Mouse (Mus musculus): ENCODE results near the gene Cd2ap. TPM values are rescaled to one million over a fixed set of nuclear protein-coding genes. Genes with fewer than 3 reads are reported as not detected.

Gene Cd2ap
- polyA plus RNA-seq, 2 experiments, result 27.8 to 30.9 TPM

DNA sequence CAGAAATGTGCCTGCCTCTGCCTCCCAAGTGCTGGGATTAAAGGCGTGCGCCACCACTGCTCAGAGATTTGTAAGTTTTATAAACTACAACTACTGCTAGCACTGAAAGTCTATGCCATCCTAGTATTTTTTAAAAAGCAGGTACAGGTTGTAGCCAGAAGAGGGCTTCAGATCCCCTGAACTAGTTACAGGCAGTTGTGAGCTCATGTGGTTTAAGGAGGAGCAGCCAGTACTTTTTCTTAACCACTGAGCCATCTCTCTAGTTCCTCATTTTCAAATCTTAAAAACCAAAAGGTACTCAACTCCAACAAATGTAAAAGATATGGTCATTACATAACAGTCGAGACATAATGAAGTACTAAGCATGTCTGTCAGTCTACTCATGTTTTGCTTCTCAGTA is 61.1 kb downstream of the Cd2ap start:
- ATAC-seq (ENCODE audit: low FRiP score, low read depth) (no peak), DNase-seq (ENCODE audit: low spot score) (no peak)
- Histone ChIP-seq H3K4me1 (ENCODE audit: control insufficient read depth, insufficient read depth, low read length) (no peaks in the 10 kb centered on the region), H3K4me2 (replicated peaks; ENCODE audit: low read depth, low read length, severe bottlenecking) (no peak overlapping the region), H3K4me3 (replicated peaks; ENCODE audit: low read length) (no peak overlapping the region), H3K27ac (replicated peaks; ENCODE audit: low read depth, low read length) (no peak overlapping the region), H3K9me3 (ENCODE audit: control insufficient read depth, low read length) (no peaks in the 10 kb centered on the region), H3K36me3 (ENCODE audit: control insufficient read depth, insufficient read depth, low read length) (peaks cover 52% of the 10 kb centered on the region), H3K9ac (ENCODE audit: low read depth, low read length, severe bottlenecking) (no peak overlapping the region), H3K27me3 (ENCODE audit: control insufficient read depth, insufficient read depth, low read length) (no peaks in the 10 kb centered on the region)
- 91% methylated on average over 3 of the region's 3 CpGs for WGBS
- no peak for TF ChIP-seq POLR2A (IDR thresholded peaks at IDR 0.05; ENCODE audit: borderline replicate concordance, extremely low read depth, insufficient read depth, insufficient read length)

DNA sequence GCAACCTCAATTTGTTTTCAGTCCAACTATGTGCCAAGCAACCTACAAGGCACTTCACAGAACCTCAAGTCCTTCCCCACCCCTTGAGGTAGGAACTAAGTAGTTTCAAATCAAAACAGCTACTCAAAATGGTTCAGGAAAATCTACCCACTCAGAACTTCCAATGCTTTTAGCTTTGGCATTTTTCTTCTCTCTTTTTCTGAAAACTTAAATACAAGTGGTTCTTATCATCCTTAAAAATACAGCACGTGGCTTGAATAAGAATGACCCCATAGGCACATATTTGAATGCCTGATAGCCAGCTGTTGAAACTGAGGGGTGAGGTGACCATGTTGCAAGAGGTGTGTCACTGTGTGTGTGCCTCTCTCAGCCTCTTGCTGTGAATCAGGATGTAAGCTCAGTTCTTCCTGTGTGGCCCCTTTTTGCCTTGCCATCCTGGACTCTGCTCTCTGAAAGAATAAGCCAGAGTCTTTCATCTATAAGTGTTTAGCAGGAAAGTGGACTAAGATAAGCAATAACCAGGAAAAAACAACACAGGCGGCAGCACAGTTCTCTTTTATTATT is 84.0 kb downstream of the Cd2ap start:
- TF ChIP-seq POLR2A (IDR thresholded peaks at IDR 0.05; ENCODE audit: borderline replicate concordance, extremely low read depth, insufficient read depth, insufficient read length), result no peak
- H3K4me1 ChIP-seq (ENCODE audit: control insufficient read depth, insufficient read depth, low read length), result no peaks in the 10 kb centered on the region
- no peak overlapping the region for H3K9ac ChIP-seq (ENCODE audit: low read depth, low read length, severe bottlenecking)
- WGBS, result 84% methylated on average over 2 of the region's 2 CpGs
- peaks cover 11% of the 10 kb centered on the region for H3K36me3 ChIP-seq (ENCODE audit: control insufficient read depth, insufficient read depth, low read length)
- no peak overlapping the region for H3K4me2 ChIP-seq (replicated peaks; ENCODE audit: low read depth, low read length, severe bottlenecking)
- no peaks in the 10 kb centered on the region for H3K27me3 ChIP-seq (ENCODE audit: control insufficient read depth, insufficient read depth, low read length)
- DNase-seq (ENCODE audit: low spot score), result no peak
- no peak overlapping the region for H3K4me3 ChIP-seq (replicated peaks; ENCODE audit: low read length)
- no peak overlapping the region for H3K27ac ChIP-seq (replicated peaks; ENCODE audit: low read depth, low read length)
- no peak for ATAC-seq (ENCODE audit: low FRiP score, low read depth)
- H3K9me3 ChIP-seq (ENCODE audit: control insufficient read depth, low read length), result no peaks in the 10 kb centered on the region

DNA sequence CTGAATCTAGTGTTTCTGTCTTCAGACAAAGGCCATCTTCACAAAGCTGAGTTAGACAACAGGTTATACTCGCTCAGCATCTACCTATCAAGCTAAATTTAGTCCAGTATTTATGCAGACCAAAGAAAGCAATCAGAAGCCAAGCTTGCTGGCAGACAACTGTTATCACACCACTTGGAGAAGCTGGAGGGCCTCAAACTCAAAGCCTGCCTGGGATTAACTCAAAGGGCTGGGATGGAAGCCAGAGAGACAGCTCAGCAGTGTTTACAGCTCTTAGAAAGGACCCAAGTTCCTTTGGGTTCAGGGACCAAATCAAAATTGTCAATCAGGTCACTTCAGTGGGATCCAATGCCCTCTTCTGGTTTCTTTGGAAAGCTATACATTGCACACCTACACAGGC is 85.7 kb downstream of the Cd2ap start:
- H3K4me1 ChIP-seq (ENCODE audit: control insufficient read depth, insufficient read depth, low read length), result no peaks in the 10 kb centered on the region
- TF ChIP-seq POLR2A (IDR thresholded peaks at IDR 0.05; ENCODE audit: borderline replicate concordance, extremely low read depth, insufficient read depth, insufficient read length), result no peak
- H3K4me2 ChIP-seq (replicated peaks; ENCODE audit: low read depth, low read length, severe bottlenecking), result no peak overlapping the region
- H3K9me3 ChIP-seq (ENCODE audit: control insufficient read depth, low read length), result no peaks in the 10 kb centered on the region
- no peaks in the 10 kb centered on the region; the same call in 1 of the 2 replicates for H3K36me3 ChIP-seq (ENCODE audit: control insufficient read depth, insufficient read depth, low read length)
- no peak overlapping the region for H3K9ac ChIP-seq (ENCODE audit: low read depth, low read length, severe bottlenecking)
- H3K27me3 ChIP-seq (ENCODE audit: control insufficient read depth, insufficient read depth, low read length), result no peaks in the 10 kb centered on the region
- 88% methylated on average over 1 of the region's 1 CpGs for WGBS
- no peak overlapping the region for H3K27ac ChIP-seq (replicated peaks; ENCODE audit: low read depth, low read length)
- H3K4me3 ChIP-seq (replicated peaks; ENCODE audit: low read length), result no peak overlapping the region
- ATAC-seq (ENCODE audit: low FRiP score, low read depth) (no peak), DNase-seq (ENCODE audit: low spot score) (no peak)

DNA sequence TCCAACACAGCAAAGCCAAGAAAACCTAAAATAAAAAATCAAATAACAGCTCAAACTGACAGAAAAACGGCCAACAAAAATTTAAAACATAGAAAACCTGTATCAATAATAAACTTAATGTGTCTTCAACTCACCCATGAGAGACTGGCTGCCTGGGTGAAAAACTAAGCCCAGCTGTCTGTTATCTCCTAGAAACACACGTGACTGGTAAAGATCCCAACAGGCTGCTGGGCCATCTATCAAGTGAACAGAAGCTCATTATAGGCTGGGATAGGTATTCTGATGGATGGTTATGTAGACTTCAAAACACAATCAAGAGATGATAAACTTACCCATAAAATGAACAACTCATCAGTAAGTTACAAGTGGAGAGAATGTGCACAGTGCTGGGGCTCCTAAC is 86.7 kb downstream of the Cd2ap start:
- DNase-seq (ENCODE audit: low spot score), result no peak
- Histone ChIP-seq H3K27me3 (ENCODE audit: control insufficient read depth, insufficient read depth, low read length) (no peaks in the 10 kb centered on the region), H3K9ac (ENCODE audit: low read depth, low read length, severe bottlenecking) (no peak overlapping the region), H3K27ac (replicated peaks; ENCODE audit: low read depth, low read length) (no peak overlapping the region), H3K4me1 (ENCODE audit: control insufficient read depth, insufficient read depth, low read length) (no peaks in the 10 kb centered on the region), H3K4me2 (replicated peaks; ENCODE audit: low read depth, low read length, severe bottlenecking) (no peak overlapping the region), H3K36me3 (ENCODE audit: control insufficient read depth, insufficient read depth, low read length) (no peaks in the 10 kb centered on the region; the same call in 1 of the 2 replicates), H3K9me3 (ENCODE audit: control insufficient read depth, low read length) (no peaks in the 10 kb centered on the region), H3K4me3 (replicated peaks; ENCODE audit: low read length) (no peak overlapping the region)
- WGBS, result 68% methylated on average over 2 of the region's 2 CpGs
- ATAC-seq (ENCODE audit: low FRiP score, low read depth), result no peak
- no peak for TF ChIP-seq POLR2A (IDR thresholded peaks at IDR 0.05; ENCODE audit: borderline replicate concordance, extremely low read depth, insufficient read depth, insufficient read length)

DNA sequence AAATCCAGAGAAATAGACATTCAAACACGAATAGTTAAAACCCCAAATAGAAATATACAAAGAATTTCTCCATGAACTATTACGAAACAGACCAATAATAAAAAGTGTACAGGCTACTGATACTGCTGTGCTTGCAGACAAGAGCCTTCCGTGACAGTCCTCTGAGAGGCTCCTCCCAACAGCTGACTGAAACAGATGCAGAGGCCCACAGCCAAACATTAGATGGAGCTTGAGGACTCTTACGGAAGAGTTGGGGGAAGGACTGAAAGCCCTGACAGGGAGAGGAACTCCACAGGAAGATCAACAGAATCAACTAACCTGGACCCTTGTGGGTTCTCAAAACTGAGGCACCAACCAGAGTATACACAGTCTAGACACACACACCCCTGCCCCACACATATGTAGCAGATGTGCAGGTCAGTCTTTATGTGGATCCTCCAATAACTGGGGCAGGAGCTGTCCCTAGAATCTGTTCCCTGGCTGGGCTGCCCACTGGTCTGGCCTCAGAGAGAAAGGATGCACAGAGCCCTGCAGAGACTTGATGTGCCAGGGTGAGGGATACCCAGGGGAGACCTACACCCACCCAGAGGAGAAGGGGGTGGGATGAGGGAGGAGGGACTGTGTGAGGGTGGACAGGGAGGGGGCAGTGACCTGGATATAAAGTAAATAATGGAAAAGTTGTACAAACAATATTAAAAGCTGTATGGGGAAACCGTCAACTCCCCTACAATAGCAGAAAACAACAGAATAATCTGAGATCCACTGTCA is 87.6 kb downstream of the Cd2ap start:
- no peaks in the 10 kb centered on the region; the same call in 1 of the 2 replicates for H3K36me3 ChIP-seq (ENCODE audit: control insufficient read depth, insufficient read depth, low read length)
- DNase-seq (ENCODE audit: low spot score) (peak; percentile 22), ATAC-seq (ENCODE audit: low FRiP score, low read depth) (no peak)
- H3K27me3 ChIP-seq (ENCODE audit: control insufficient read depth, insufficient read depth, low read length), result no peaks in the 10 kb centered on the region
- H3K9ac ChIP-seq (ENCODE audit: low read depth, low read length, severe bottlenecking), result no peak overlapping the region
- H3K27ac ChIP-seq (replicated peaks; ENCODE audit: low read depth, low read length), result no peak overlapping the region
- WGBS, result 87% methylated on average over 5 of the region's 5 CpGs
- no peak for TF ChIP-seq POLR2A (IDR thresholded peaks at IDR 0.05; ENCODE audit: borderline replicate concordance, extremely low read depth, insufficient read depth, insufficient read length)
- H3K4me3 ChIP-seq (replicated peaks; ENCODE audit: low read length), result no peak overlapping the region
- no peaks in the 10 kb centered on the region for H3K4me1 ChIP-seq (ENCODE audit: control insufficient read depth, insufficient read depth, low read length)
- H3K9me3 ChIP-seq (ENCODE audit: control insufficient read depth, low read length), result no peaks in the 10 kb centered on the region
- H3K4me2 ChIP-seq (replicated peaks; ENCODE audit: low read depth, low read length, severe bottlenecking), result no peak overlapping the region

Measured in limb, embryonic 14.5 days (tissue).